Mouse (Mus musculus) erythroblast, embryonic 14.5 days (primary cell): ENCODE measurements around the gene Arpc3.

Experiments
- GATA1 ChIP-seq: IDR thresholded peaks from 2 replicates; pipeline ENCODE4 v1.6.1; 2012; ENCODE audit warnings: low read length, inconsistent platforms, mixed read lengths
- TAL1 ChIP-seq: IDR thresholded peaks from 3 replicates; pipeline ENCODE4 v1.6.1; 2012; ENCODE audit warnings: low read length, inconsistent platforms, mixed read lengths

- TF ChIP-seq GATA1 = no peak
- TF ChIP-seq TAL1 = no peak
These were observed 47.9 kb upstream of the Arpc3 start for GRCm38 (mm10) chr5:122343768-122344167.
